Mouse (Mus musculus) lung, adult 2 months (tissue): ENCODE measurements at regions not wholly inside any gene's neighbourhood (a gene's known extent, or its start where the extent isn't known, plus 50 kb on each side); places are given as distances from the start of the nearest gene placed in this dataset.

Source experiments
- CTCF ChIP-seq: fragments of 200-500 bp; IDR thresholded peaks from 2 replicates; pipeline ENCODE4 v1.5.1; 2011; ENCODE audit warnings: mild to moderate bottlenecking, low read length, control low read depth; ENCODE audit not compliant: insufficient read depth
- POLR2A ChIP-seq: fragments of 200-500 bp; IDR thresholded peaks from 2 replicates; pipeline ENCODE4 v1.6.1; 2011; ENCODE audit warnings: low read depth, mild to moderate bottlenecking, control low read depth, low read length, borderline replicate concordance; ENCODE audit errors: extremely low read depth

- no peak for TF ChIP-seq CTCF
- no peak for TF ChIP-seq POLR2A
These were observed 87.5 kb downstream of the Hs3st3b1 start for GRCm38 (mm10) chr11:63834631-63835030.
